Comparison of ENCODE assay signal across 11 mouse cellular contexts in genomic region chr5:66911068-66911467, GRCm38 (mm10).
"Had no signal": no experiment of that assay in that cellular context is flagged by ENCODE, and none has a peak within 500 bp of the region (broad histone marks: within the 10 kb centered on the region; RNA-seq: fewer than 3 reads in every experiment).

No protein-coding gene starts in this region.

- H3K9ac ChIP-seq: limb, embryonic 15.5 days; liver, embryonic 12.5 days; midbrain, embryonic 13.5 days had no signal

- H3K4me3 ChIP-seq: limb, embryonic 15.5 days; liver, embryonic 12.5 days; midbrain, embryonic 13.5 days had no signal

- H3K36me3 ChIP-seq: limb, embryonic 15.5 days; liver, embryonic 12.5 days; midbrain, embryonic 13.5 days had no signal

- DNase-seq: kidney, adult 8-10 months; kidney, postnatal 36 days; layer of hippocampus, adult 9-11 months; layer of hippocampus, postnatal 36 days; right cerebral cortex, postnatal 25 days; thymus, postnatal 14 days had no signal

- H3K4me1 ChIP-seq: liver, embryonic 12.5 days; midbrain, embryonic 13.5 days had no signal

- H3K27me3 ChIP-seq: limb, embryonic 15.5 days; liver, embryonic 12.5 days; midbrain, embryonic 13.5 days had no signal

- ATAC-seq: intestine, postnatal 0 days; liver, embryonic 12.5 days; midbrain, embryonic 13.5 days had no signal

- H3K27ac ChIP-seq: kidney, postnatal 0 days; limb, embryonic 15.5 days; liver, embryonic 12.5 days; midbrain, embryonic 13.5 days had no signal

- H3K9me3 ChIP-seq: limb, embryonic 15.5 days; liver, embryonic 12.5 days; midbrain, embryonic 13.5 days had no signal

- H3K4me2 ChIP-seq: limb, embryonic 15.5 days; liver, embryonic 12.5 days; midbrain, embryonic 13.5 days had no signal
